ENCODE assay signal across 14 mouse cellular contexts in genomic region chr9:83615912-83616585, GRCm38 (mm10).
A peak's percentile ranks its signal among the peaks of the same experiment; 100 is the strongest.
DNase-seq lines count a peak whose midpoint lies in the region; ATAC-seq and TF ChIP-seq lines count a peak whose summit lies in the region.
"Had no signal": no experiment of that assay in that cellular context is flagged by ENCODE, and none has a peak within 500 bp of the region (broad histone marks: within the 10 kb centered on the region; RNA-seq: fewer than 3 reads in every experiment).

No protein-coding gene starts in this region.

- H3K9me3 ChIP-seq in forebrain, embryonic 15.5 days, result no peaks in the 10 kb centered on the region
- H3K9me3 ChIP-seq in forebrain, embryonic 14.5 days (replicated peaks; ENCODE audit: control insufficient read depth, low read length), result no peaks in the 10 kb centered on the region
- no peaks in the 10 kb centered on the region for H3K9me3 ChIP-seq in lung, embryonic 14.5 days (ENCODE audit: low read depth, low read length)
- no peaks in the 10 kb centered on the region for H3K9me3 ChIP-seq in embryonic facial prominence, embryonic 11.5 days (replicated peaks; ENCODE audit: control insufficient read depth, low read length)
- H3K9me3 ChIP-seq in limb, embryonic 10.5 days (replicated peaks), result no peaks in the 10 kb centered on the region
- H3K9me3 ChIP-seq: neural tube, embryonic 13.5 days had no signal

- no peak overlapping the region for H3K4me2 ChIP-seq in forebrain, embryonic 15.5 days (replicated peaks)
- H3K4me2 ChIP-seq in forebrain, embryonic 14.5 days (ENCODE audit: low read length), result no peak overlapping the region
- 0 out of 2 replicates have a peak overlapping the region, but pooled peaks have one; percentile 2 for H3K4me2 ChIP-seq in lung, embryonic 14.5 days
- no peak overlapping the region for H3K4me2 ChIP-seq in embryonic facial prominence, embryonic 11.5 days (ENCODE audit: low read depth, low read length)
- H3K4me2 ChIP-seq: neural tube, embryonic 13.5 days had no signal

- no peaks in the 10 kb centered on the region for H3K27me3 ChIP-seq in forebrain, embryonic 15.5 days
- H3K27me3 ChIP-seq in forebrain, embryonic 14.5 days (replicated peaks; ENCODE audit: control insufficient read depth, insufficient read depth, low read length), result no peaks in the 10 kb centered on the region
- no peaks in the 10 kb centered on the region for H3K27me3 ChIP-seq in lung, embryonic 14.5 days (ENCODE audit: insufficient read depth, low read length)
- no peaks in the 10 kb centered on the region for H3K27me3 ChIP-seq in embryonic facial prominence, embryonic 11.5 days (ENCODE audit: control insufficient read depth, insufficient read depth, low read length)
- no peaks in the 10 kb centered on the region for H3K27me3 ChIP-seq in limb, embryonic 10.5 days (ENCODE audit: low read depth, poor library complexity, severe bottlenecking)
- H3K27me3 ChIP-seq: neural tube, embryonic 13.5 days had no signal

- 46% methylated on average over 6 of the region's 6 CpGs for WGBS in forebrain, embryonic 15.5 days
- 52% methylated on average over 6 of the region's 6 CpGs for WGBS in forebrain, embryonic 14.5 days
- 14% methylated on average over 6 of the region's 6 CpGs for WGBS in lung, embryonic 14.5 days
- 40% methylated on average over 6 of the region's 6 CpGs for WGBS in embryonic facial prominence, embryonic 11.5 days
- 56% methylated on average over 6 of the region's 6 CpGs for WGBS in limb, embryonic 10.5 days

- H3K4me3 ChIP-seq in forebrain, embryonic 15.5 days, result no peak overlapping the region
- H3K4me3 ChIP-seq in forebrain, embryonic 14.5 days (ENCODE audit: low read depth, low read length), result no peak overlapping the region
- no peak overlapping the region for H3K4me3 ChIP-seq in lung, embryonic 14.5 days (ENCODE audit: low read depth, low read length)
- H3K4me3 ChIP-seq in embryonic facial prominence, embryonic 11.5 days (ENCODE audit: low read depth, low read length), result no peak overlapping the region
- no peak overlapping the region for H3K4me3 ChIP-seq in limb, embryonic 10.5 days
- H3K4me3 ChIP-seq: neural tube, embryonic 13.5 days had no signal

- H3K9ac ChIP-seq in forebrain, embryonic 15.5 days (replicated peaks), result no peak overlapping the region
- H3K9ac ChIP-seq in forebrain, embryonic 14.5 days (ENCODE audit: low read length), result no peak overlapping the region
- H3K9ac ChIP-seq in lung, embryonic 14.5 days, result no peak overlapping the region
- H3K9ac ChIP-seq in embryonic facial prominence, embryonic 11.5 days (replicated peaks; ENCODE audit: low read length), result no peak overlapping the region
- H3K9ac ChIP-seq: neural tube, embryonic 13.5 days had no signal

- 0 out of 2 replicates have a peak, but pooled peaks have one; percentile 26 for ATAC-seq in forebrain, embryonic 15.5 days (replicated peaks)
- no peak for ATAC-seq in forebrain, embryonic 14.5 days
- ATAC-seq in lung, embryonic 14.5 days (ENCODE audit: insufficient read depth), result peak; percentile 77
- peak; percentile 42; the same call in 1 of the 2 replicates for ATAC-seq in embryonic facial prominence, embryonic 11.5 days (replicated peaks; ENCODE audit: insufficient number of reproducible peaks, low FRiP score, low TSS enrichment, low read depth)

- no peak overlapping the region; the same call in 1 of the 2 replicates for H3K27ac ChIP-seq in forebrain, embryonic 15.5 days (replicated peaks)
- H3K27ac ChIP-seq in forebrain, embryonic 14.5 days (ENCODE audit: low read depth, low read length), result no peak overlapping the region
- no peak overlapping the region for H3K27ac ChIP-seq in lung, embryonic 14.5 days (ENCODE audit: low read depth)
- H3K27ac ChIP-seq in embryonic facial prominence, embryonic 11.5 days (replicated peaks; ENCODE audit: low read depth, low read length), result no peak overlapping the region
- H3K27ac ChIP-seq in limb, embryonic 10.5 days, result 0 out of 2 replicates have a peak overlapping the region, but pooled peaks have one; percentile 25
- H3K27ac ChIP-seq: neural tube, embryonic 13.5 days had no signal

- no peak for DNase-seq in forebrain, embryonic 14.5 days (ENCODE audit: low spot score)
- peak; percentile 59 for DNase-seq in lung, embryonic 14.5 days
- DNase-seq in lung, adult 18-20 months, result no peak
- peak; percentile 28 for DNase-seq in embryonic facial prominence, embryonic 11.5 days (ENCODE audit: low spot score)
- DNase-seq in limb, embryonic 10.5 days (ENCODE audit: low spot score), result no peak
- DNase-seq in cerebellum, postnatal 4 days (ENCODE audit: low spot score in 2 of 2), result no peak
- no peak for DNase-seq in retina, embryonic 14.5 days (ENCODE audit: low spot score)
- DNase-seq: adrenal gland, postnatal 25 days; cerebellum, adult 11-12 months; kidney, postnatal 25 days; right cerebral cortex, postnatal 25 days; thymus, adult 2 months had no signal

- H3K4me1 ChIP-seq in forebrain, embryonic 15.5 days, result peaks cover 4% of the 10 kb centered on the region; the same call in 1 of the 2 replicates
- no peaks in the 10 kb centered on the region for H3K4me1 ChIP-seq in forebrain, embryonic 14.5 days (ENCODE audit: control insufficient read depth, insufficient read depth, low read length)
- H3K4me1 ChIP-seq in lung, embryonic 14.5 days (ENCODE audit: insufficient read depth), result peaks cover 11% of the 10 kb centered on the region
- H3K4me1 ChIP-seq in embryonic facial prominence, embryonic 11.5 days (ENCODE audit: control insufficient read depth, insufficient read depth, low read length), result no peaks in the 10 kb centered on the region; the same call in 1 of the 2 replicates
- H3K4me1 ChIP-seq in limb, embryonic 10.5 days, result peaks cover 26% of the 10 kb centered on the region

- no peak for TF ChIP-seq CTCF in lung, embryonic 14.5 days (IDR thresholded peaks at IDR 0.05; ENCODE audit: low read depth)

- no peaks in the 10 kb centered on the region for H3K36me3 ChIP-seq in forebrain, embryonic 15.5 days
- H3K36me3 ChIP-seq in forebrain, embryonic 14.5 days (ENCODE audit: control insufficient read depth, insufficient read depth, low read length), result no peaks in the 10 kb centered on the region
- no peaks in the 10 kb centered on the region for H3K36me3 ChIP-seq in lung, embryonic 14.5 days (ENCODE audit: insufficient read depth)
- H3K36me3 ChIP-seq in embryonic facial prominence, embryonic 11.5 days (replicated peaks; ENCODE audit: control insufficient read depth, insufficient read depth, low read depth, low read length), result no peaks in the 10 kb centered on the region
- H3K36me3 ChIP-seq in limb, embryonic 10.5 days, result no peaks in the 10 kb centered on the region
- H3K36me3 ChIP-seq: neural tube, embryonic 13.5 days had no signal

Comparison
In these comparisons a context has a peak if more than half of its experiments do, and no peak if none do; other contexts are left out.
1. DNase-seq: peak in lung, embryonic 14.5 days (single experiment) and embryonic facial prominence, embryonic 11.5 days (single experiment); none in forebrain, embryonic 14.5 days (single experiment), lung, adult 18-20 months (0 of 2), limb, embryonic 10.5 days (single experiment), cerebellum, postnatal 4 days (0 of 2) and retina, embryonic 14.5 days (single experiment).